ENCODE assay signal across 9 mouse cellular contexts in genomic region chr4:142989175-142989574, GRCm38 (mm10).
DNase-seq lines count a peak whose midpoint lies in the region; ATAC-seq and TF ChIP-seq lines count a peak whose summit lies in the region.
"Had no signal": no experiment of that assay in that cellular context is flagged by ENCODE, and none has a peak within 500 bp of the region (broad histone marks: within the 10 kb centered on the region; RNA-seq: fewer than 3 reads in every experiment).

No protein-coding gene starts in this region.

- WGBS in heart, embryonic 12.5 days: 11% methylated on average over 8 of the region's 8 CpGs
- WGBS in forebrain, embryonic 13.5 days: 2% methylated on average over 8 of the region's 8 CpGs
- 3% methylated on average over 8 of the region's 8 CpGs for WGBS in limb, embryonic 12.5 days

- H3K27ac ChIP-seq in heart, embryonic 12.5 days (ENCODE audit: poor library complexity, severe bottlenecking): no peak overlapping the region
- no peak overlapping the region for H3K27ac ChIP-seq in ES-E14 (ENCODE audit: insufficient read depth, low read depth, low read length, poor library complexity, severe bottlenecking)
- H3K27ac ChIP-seq in forebrain, embryonic 13.5 days: no peak overlapping the region
- no peak overlapping the region for H3K27ac ChIP-seq in limb, embryonic 12.5 days

- H3K9ac ChIP-seq in heart, embryonic 12.5 days: no peak overlapping the region
- no peak overlapping the region for H3K9ac ChIP-seq in ES-E14 (ENCODE audit: insufficient read depth, low read depth, low read length, poor library complexity, severe bottlenecking)
- no peak overlapping the region for H3K9ac ChIP-seq in forebrain, embryonic 13.5 days
- H3K9ac ChIP-seq in limb, embryonic 12.5 days (replicated peaks): 0 out of 2 replicates have a peak overlapping the region, but pooled peaks have one; percentile 18

- no peaks in the 10 kb centered on the region for H3K36me3 ChIP-seq in heart, embryonic 12.5 days
- no peaks in the 10 kb centered on the region for H3K36me3 ChIP-seq in ES-E14 (ENCODE audit: control insufficient read depth, insufficient read depth, low read length, poor library complexity, severe bottlenecking)
- no peaks in the 10 kb centered on the region for H3K36me3 ChIP-seq in forebrain, embryonic 13.5 days (ENCODE audit: poor library complexity, severe bottlenecking)
- H3K36me3 ChIP-seq in limb, embryonic 12.5 days: no peaks in the 10 kb centered on the region

- H3K9me3 ChIP-seq in heart, embryonic 12.5 days (replicated peaks): no peaks in the 10 kb centered on the region
- no peaks in the 10 kb centered on the region for H3K9me3 ChIP-seq in ES-E14 (ENCODE audit: control insufficient read depth, insufficient read depth, low read depth, low read length)
- no peaks in the 10 kb centered on the region for H3K9me3 ChIP-seq in forebrain, embryonic 13.5 days (replicated peaks)
- H3K9me3 ChIP-seq in limb, embryonic 12.5 days: no peaks in the 10 kb centered on the region

- in situ Hi-C loops in ES-E14 (cut with MboI; ENCODE audit: low sequenced_read_pairs in 2 of 2, unreplicated experiment in 2 of 2): no loop called here

- peak overlapping the region; percentile 49 for H3K4me2 ChIP-seq in heart, embryonic 12.5 days
- peak overlapping the region; percentile 12; the same call in 1 of the 2 replicates for H3K4me2 ChIP-seq in forebrain, embryonic 13.5 days
- peak overlapping the region; percentile 42 for H3K4me2 ChIP-seq in limb, embryonic 12.5 days

- H3K27me3 ChIP-seq in heart, embryonic 12.5 days (replicated peaks): no peaks in the 10 kb centered on the region
- no peaks in the 10 kb centered on the region for H3K27me3 ChIP-seq in forebrain, embryonic 13.5 days
- H3K27me3 ChIP-seq in limb, embryonic 12.5 days: no peaks in the 10 kb centered on the region; the same call in 1 of the 2 replicates

- H3K4me1 ChIP-seq in heart, embryonic 12.5 days (replicated peaks): no peaks in the 10 kb centered on the region
- H3K4me1 ChIP-seq in ES-E14 (ENCODE audit: control insufficient read depth in 2 of 2, insufficient read depth in 2 of 2, low read length in 2 of 2, poor library complexity in 1 of 2): 0 out of 4 replicates have a peak, but pooled peaks cover 0 to 3% of the 10 kb centered on the region in 2 experiments
- 0 out of 2 replicates have a peak, but pooled peaks cover 4% of the 10 kb centered on the region for H3K4me1 ChIP-seq in forebrain, embryonic 13.5 days
- H3K4me1 ChIP-seq in limb, embryonic 12.5 days (replicated peaks): peaks cover 6% of the 10 kb centered on the region; the same call in 1 of the 2 replicates

- peak overlapping the region; percentile 10; the same call in 1 of the 2 replicates for H3K4me3 ChIP-seq in heart, embryonic 12.5 days
- no peak overlapping the region for H3K4me3 ChIP-seq in ES-E14 (ENCODE audit: insufficient read depth in 1 of 2, low read depth in 1 of 2, low read length in 2 of 2, poor library complexity in 1 of 2, severe bottlenecking in 1 of 2)
- H3K4me3 ChIP-seq in forebrain, embryonic 13.5 days: no peak overlapping the region
- no peak overlapping the region for H3K4me3 ChIP-seq in limb, embryonic 12.5 days (replicated peaks)

- DNase-seq in heart, adult 8-10 months (ENCODE audit: low spot score): no peak
- no peak for DNase-seq in ES-E14 (ENCODE audit: low read depth, low spot score)
- no peak for DNase-seq in frontal cortex, adult 2 months (ENCODE audit: extremely low spot score in 1 of 2, low spot score in 1 of 2)
- DNase-seq in urinary bladder, postnatal 4 days (ENCODE audit: low spot score in 2 of 2): no peak
- no peak for DNase-seq in thymus, postnatal 4 days
- DNase-seq: adrenal gland, postnatal 25 days had no signal

- no peak for ATAC-seq in heart, embryonic 12.5 days (ENCODE audit: insufficient number of reproducible peaks, low FRiP score)
- ATAC-seq in forebrain, embryonic 13.5 days: 0 out of 2 replicates have a peak, but pooled peaks have one; percentile 30
- ATAC-seq in limb, embryonic 12.5 days (ENCODE audit: insufficient number of reproducible peaks, insufficient read depth, low FRiP score, low TSS enrichment, low read depth): no peak

TF ChIP-seq in ES-E14, 5 proteins besides CTCF, POLR2A, EP300 and RAD21:
- TF ChIP-seq ZC3H11A (IDR thresholded peaks at IDR 0.05; ENCODE audit: borderline replicate concordance, low read depth, low read length) (no peak), CHD2 (IDR thresholded peaks at IDR 0.05; ENCODE audit: low read depth, low read length) (no peak), ZNF384 (IDR thresholded peaks at IDR 0.05; ENCODE audit: low read depth, low read length) (peak; percentile 90; the same call in 1 of the 2 replicates), HCFC1 (IDR thresholded peaks at IDR 0.05; ENCODE audit: borderline replicate concordance, insufficient read depth, low read length) (no peak), MAFK (IDR thresholded peaks at IDR 0.05; ENCODE audit: insufficient read depth, low read depth, low read length) (no peak)
